Mouse (Mus musculus): ENCODE measurements around the gene Cttn. TPM values are rescaled to one million over a fixed set of nuclear protein-coding genes. Genes with fewer than 3 reads are reported as not detected.

The Cttn gene
- 162 and 169 TPM in 2 replicates for polyA plus RNA-seq (2014; fragmentation: Nextera tagmentation; extraction: Ambion mirVana)

GRCm38 (mm10) chr7:144470545-144471059 lies at the start of gene Cttn:
Cttn (minus strand) TSS chr7:144471009.
- Histone ChIP-seq H3K9ac (replicated peaks; ENCODE audit: low read length) (peak within 1 kb of the TSS; percentile 86), H3K27ac (replicated peaks; ENCODE audit: low read depth, low read length) (no peak within 1 kb of the TSS), H3K27me3 (ENCODE audit: control insufficient read depth, insufficient read depth, low read length) (no peaks in the 10 kb centered on the region), H3K4me2 (ENCODE audit: low read depth, low read length) (peak within 1 kb of the TSS; percentile 54), H3K4me3 (ENCODE audit: low read depth, low read length) (peak within 1 kb of the TSS; percentile 90), H3K9me3 (replicated peaks; ENCODE audit: control insufficient read depth, low read length) (no peaks in the 10 kb centered on the region), H3K36me3 (replicated peaks; ENCODE audit: control insufficient read depth, insufficient read depth, low read depth, low read length) (peaks cover under 1% of the 10 kb centered on the region; the same call in 1 of the 2 replicates), H3K4me1 (ENCODE audit: control insufficient read depth, insufficient read depth, low read length) (peaks cover 5% of the 10 kb centered on the region; the same call in 1 of the 2 replicates)
- 1% methylated on average over 30 of the region's 30 CpGs for WGBS
- DNase-seq (ENCODE audit: low spot score), result peak; percentile 93
- peak; percentile 93 for ATAC-seq (replicated peaks; ENCODE audit: insufficient number of reproducible peaks, low FRiP score, low TSS enrichment, low read depth)

- no peak for DNase-seq (ENCODE audit: low spot score)
- no peak for ATAC-seq (replicated peaks; ENCODE audit: insufficient number of reproducible peaks, low FRiP score, low TSS enrichment, low read depth)
- Histone ChIP-seq H3K4me1 (ENCODE audit: control insufficient read depth, insufficient read depth, low read length) (no peaks in the 10 kb centered on the region), H3K9me3 (replicated peaks; ENCODE audit: control insufficient read depth, low read length) (no peaks in the 10 kb centered on the region), H3K4me2 (ENCODE audit: low read depth, low read length) (no peak overlapping the region), H3K4me3 (ENCODE audit: low read depth, low read length) (no peak overlapping the region), H3K27me3 (ENCODE audit: control insufficient read depth, insufficient read depth, low read length) (no peaks in the 10 kb centered on the region), H3K27ac (replicated peaks; ENCODE audit: low read depth, low read length) (no peak overlapping the region), H3K36me3 (replicated peaks; ENCODE audit: control insufficient read depth, insufficient read depth, low read depth, low read length) (peaks cover 2% of the 10 kb centered on the region; the same call in 1 of the 2 replicates), H3K9ac (replicated peaks; ENCODE audit: low read length) (no peak overlapping the region)
- 94% methylated on average over 5 of the region's 5 CpGs for WGBS
These were observed 49.0 kb upstream of the Cttn start for GRCm38 (mm10) chr7:144519852-144520251.

GRCm38 (mm10) chr7:144516711-144517110 lies 45.9 kb upstream of the Cttn start:
- Histone ChIP-seq H3K4me2 (ENCODE audit: low read depth, low read length) (no peak overlapping the region), H3K9ac (replicated peaks; ENCODE audit: low read length) (no peak overlapping the region), H3K27me3 (ENCODE audit: control insufficient read depth, insufficient read depth, low read length) (no peaks in the 10 kb centered on the region), H3K4me1 (ENCODE audit: control insufficient read depth, insufficient read depth, low read length) (no peaks in the 10 kb centered on the region), H3K27ac (replicated peaks; ENCODE audit: low read depth, low read length) (no peak overlapping the region), H3K36me3 (replicated peaks; ENCODE audit: control insufficient read depth, insufficient read depth, low read depth, low read length) (peaks cover 9% of the 10 kb centered on the region), H3K4me3 (ENCODE audit: low read depth, low read length) (no peak overlapping the region), H3K9me3 (replicated peaks; ENCODE audit: control insufficient read depth, low read length) (no peaks in the 10 kb centered on the region)
- DNase-seq (ENCODE audit: low spot score) (no peak), ATAC-seq (replicated peaks; ENCODE audit: insufficient number of reproducible peaks, low FRiP score, low TSS enrichment, low read depth) (no peak)
- 93% methylated on average over 5 of the region's 5 CpGs for WGBS

GRCm38 (mm10) chr7:144509090-144509489 lies 38.3 kb upstream of the Cttn start:
- Histone ChIP-seq H3K4me3 (ENCODE audit: low read depth, low read length) (no peak overlapping the region), H3K36me3 (replicated peaks; ENCODE audit: control insufficient read depth, insufficient read depth, low read depth, low read length) (peaks cover 10% of the 10 kb centered on the region), H3K27ac (replicated peaks; ENCODE audit: low read depth, low read length) (no peak overlapping the region), H3K9me3 (replicated peaks; ENCODE audit: control insufficient read depth, low read length) (no peaks in the 10 kb centered on the region), H3K4me1 (ENCODE audit: control insufficient read depth, insufficient read depth, low read length) (no peaks in the 10 kb centered on the region), H3K9ac (replicated peaks; ENCODE audit: low read length) (no peak overlapping the region), H3K27me3 (ENCODE audit: control insufficient read depth, insufficient read depth, low read length) (no peaks in the 10 kb centered on the region), H3K4me2 (ENCODE audit: low read depth, low read length) (no peak overlapping the region)
- DNase-seq (ENCODE audit: low spot score), result no peak
- 93% methylated on average over 4 of the region's 4 CpGs for WGBS
- ATAC-seq (replicated peaks; ENCODE audit: insufficient number of reproducible peaks, low FRiP score, low TSS enrichment, low read depth), result no peak

GRCm38 (mm10) chr7:144506807-144507206 lies 36.0 kb upstream of the Cttn start:
- H3K4me1 ChIP-seq (ENCODE audit: control insufficient read depth, insufficient read depth, low read length), result no peaks in the 10 kb centered on the region
- no peaks in the 10 kb centered on the region for H3K9me3 ChIP-seq (replicated peaks; ENCODE audit: control insufficient read depth, low read length)
- no peak overlapping the region for H3K4me3 ChIP-seq (ENCODE audit: low read depth, low read length)
- 89% methylated on average over 1 of the region's 1 CpGs for WGBS
- no peak for DNase-seq (ENCODE audit: low spot score)
- H3K27ac ChIP-seq (replicated peaks; ENCODE audit: low read depth, low read length), result no peak overlapping the region
- no peak overlapping the region for H3K4me2 ChIP-seq (ENCODE audit: low read depth, low read length)
- H3K36me3 ChIP-seq (replicated peaks; ENCODE audit: control insufficient read depth, insufficient read depth, low read depth, low read length), result peaks cover 8% of the 10 kb centered on the region
- no peak overlapping the region for H3K9ac ChIP-seq (replicated peaks; ENCODE audit: low read length)
- ATAC-seq (replicated peaks; ENCODE audit: insufficient number of reproducible peaks, low FRiP score, low TSS enrichment, low read depth), result no peak
- H3K27me3 ChIP-seq (ENCODE audit: control insufficient read depth, insufficient read depth, low read length), result no peaks in the 10 kb centered on the region

- Histone ChIP-seq H3K27me3 (ENCODE audit: control insufficient read depth, insufficient read depth, low read length) (no peaks in the 10 kb centered on the region), H3K9ac (replicated peaks; ENCODE audit: low read length) (no peak overlapping the region), H3K36me3 (replicated peaks; ENCODE audit: control insufficient read depth, insufficient read depth, low read depth, low read length) (peaks cover 5% of the 10 kb centered on the region), H3K27ac (replicated peaks; ENCODE audit: low read depth, low read length) (no peak overlapping the region), H3K9me3 (replicated peaks; ENCODE audit: control insufficient read depth, low read length) (no peaks in the 10 kb centered on the region), H3K4me2 (ENCODE audit: low read depth, low read length) (no peak overlapping the region), H3K4me1 (ENCODE audit: control insufficient read depth, insufficient read depth, low read length) (no peaks in the 10 kb centered on the region), H3K4me3 (ENCODE audit: low read depth, low read length) (no peak overlapping the region)
- DNase-seq (ENCODE audit: low spot score), result no peak
- ATAC-seq (replicated peaks; ENCODE audit: insufficient number of reproducible peaks, low FRiP score, low TSS enrichment, low read depth), result no peak
- WGBS, result 91% methylated on average over 4 of the region's 4 CpGs
These were observed 33.1 kb upstream of the Cttn start for GRCm38 (mm10) chr7:144503959-144504358.

- 55% methylated on average over 1 of the region's 1 CpGs for WGBS
- no peak overlapping the region for H3K27ac ChIP-seq (replicated peaks; ENCODE audit: low read depth, low read length)
- no peak overlapping the region for H3K4me3 ChIP-seq (ENCODE audit: low read depth, low read length)
- H3K4me1 ChIP-seq (ENCODE audit: control insufficient read depth, insufficient read depth, low read length), result no peaks in the 10 kb centered on the region
- no peak overlapping the region for H3K4me2 ChIP-seq (ENCODE audit: low read depth, low read length)
- H3K36me3 ChIP-seq (replicated peaks; ENCODE audit: control insufficient read depth, insufficient read depth, low read depth, low read length), result peaks cover 6% of the 10 kb centered on the region
- no peaks in the 10 kb centered on the region for H3K9me3 ChIP-seq (replicated peaks; ENCODE audit: control insufficient read depth, low read length)
- H3K27me3 ChIP-seq (ENCODE audit: control insufficient read depth, insufficient read depth, low read length), result no peaks in the 10 kb centered on the region
- DNase-seq (ENCODE audit: low spot score), result no peak
- H3K9ac ChIP-seq (replicated peaks; ENCODE audit: low read length), result no peak overlapping the region
- ATAC-seq (replicated peaks; ENCODE audit: insufficient number of reproducible peaks, low FRiP score, low TSS enrichment, low read depth), result no peak
These were observed 22.1 kb upstream of the Cttn start for GRCm38 (mm10) chr7:144492931-144493330.

GRCm38 (mm10) chr7:144490201-144490873 lies 19.5 kb upstream of the Cttn start:
- no peak overlapping the region for H3K9ac ChIP-seq (replicated peaks; ENCODE audit: low read length)
- H3K27me3 ChIP-seq (ENCODE audit: control insufficient read depth, insufficient read depth, low read length), result no peaks in the 10 kb centered on the region
- no peak overlapping the region for H3K4me2 ChIP-seq (ENCODE audit: low read depth, low read length)
- no peak overlapping the region for H3K4me3 ChIP-seq (ENCODE audit: low read depth, low read length)
- 91% methylated on average over 8 of the region's 8 CpGs for WGBS
- no peak for ATAC-seq (replicated peaks; ENCODE audit: insufficient number of reproducible peaks, low FRiP score, low TSS enrichment, low read depth)
- no peaks in the 10 kb centered on the region for H3K4me1 ChIP-seq (ENCODE audit: control insufficient read depth, insufficient read depth, low read length)
- no peaks in the 10 kb centered on the region for H3K9me3 ChIP-seq (replicated peaks; ENCODE audit: control insufficient read depth, low read length)
- no peak for DNase-seq (ENCODE audit: low spot score)
- peaks cover 4% of the 10 kb centered on the region for H3K36me3 ChIP-seq (replicated peaks; ENCODE audit: control insufficient read depth, insufficient read depth, low read depth, low read length)
- H3K27ac ChIP-seq (replicated peaks; ENCODE audit: low read depth, low read length), result no peak overlapping the region
